Mouse (Mus musculus) cerebellum, adult 11-12 months (tissue): Measurements from ENCODE around the gene Polr3h.

Experiments
- DNase-seq: peaks from one replicate; pipeline ENCODE4 v3.0.0; 2022

Gene Polr3h

GRCm38 (mm10) chr15:81838554-81839235, 87.3 kb downstream of the Polr3h start:
- DNase-seq: no peak
